Mouse (Mus musculus): ENCODE results near the gene Ddx11.

Gene Ddx11

DNA sequence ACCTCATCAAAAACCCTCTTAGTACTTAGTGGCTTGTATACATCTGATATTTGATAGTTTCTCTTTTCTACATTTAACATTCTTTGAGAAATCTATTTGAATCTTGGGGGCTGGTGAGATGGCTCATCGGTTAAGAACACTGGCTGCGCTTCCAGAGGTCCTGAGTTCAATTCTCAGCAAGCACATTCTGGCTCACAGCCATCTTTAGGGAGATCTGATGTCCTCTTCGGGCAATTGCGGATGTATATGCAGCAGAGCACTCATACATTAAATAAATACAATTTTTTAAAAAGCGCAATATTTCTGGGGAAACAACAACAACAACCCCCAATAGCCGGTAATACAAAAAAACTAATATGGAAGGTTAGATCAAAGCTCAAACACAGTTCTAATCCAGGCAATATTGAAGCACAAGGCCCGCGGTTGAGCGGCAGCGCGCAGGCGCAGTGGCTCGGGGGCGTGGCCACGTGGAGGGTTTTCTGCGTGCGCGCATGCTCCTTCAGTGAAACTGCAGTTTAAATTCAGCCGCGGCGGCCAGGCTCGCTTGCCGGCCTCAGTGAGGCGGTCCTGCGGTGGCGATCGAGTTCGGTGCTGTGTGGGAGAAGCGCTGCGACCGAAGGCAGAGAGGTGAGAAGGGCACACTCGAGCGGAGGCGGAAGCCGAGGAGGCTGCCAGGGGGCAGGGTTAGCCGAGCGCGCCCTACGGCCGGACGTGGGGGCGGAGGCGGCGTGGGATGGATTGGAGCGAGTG is at the start of gene Ddx11:
Gene Ddx11 (plus strand): TSS at position 455 of the 750 bp plus-strand sequence.
- DNase-seq (ENCODE audit: low read depth, low spot score) = peak; percentile 86

DNA sequence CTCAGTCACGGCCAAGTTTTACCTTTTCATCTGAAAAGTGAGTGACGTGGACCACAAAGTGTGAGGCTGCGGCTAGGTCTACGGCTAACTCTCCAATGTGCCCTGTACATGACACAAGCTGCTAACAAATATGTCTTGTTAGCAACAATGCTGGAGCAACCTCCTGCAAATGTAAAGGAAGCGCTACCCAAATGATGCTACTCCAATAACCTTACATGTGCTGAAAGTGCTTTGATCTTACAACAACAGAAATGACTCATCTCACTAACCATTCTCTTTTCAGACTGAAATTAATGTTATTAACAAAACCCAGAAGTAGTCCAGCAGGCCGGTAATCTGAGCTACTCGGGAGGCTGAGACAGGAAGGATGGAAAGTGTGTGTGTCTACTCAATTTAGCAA is 49.3 kb upstream of the Ddx11 start:
- DNase-seq (ENCODE audit: low read depth, low spot score) = no peak

DNA sequence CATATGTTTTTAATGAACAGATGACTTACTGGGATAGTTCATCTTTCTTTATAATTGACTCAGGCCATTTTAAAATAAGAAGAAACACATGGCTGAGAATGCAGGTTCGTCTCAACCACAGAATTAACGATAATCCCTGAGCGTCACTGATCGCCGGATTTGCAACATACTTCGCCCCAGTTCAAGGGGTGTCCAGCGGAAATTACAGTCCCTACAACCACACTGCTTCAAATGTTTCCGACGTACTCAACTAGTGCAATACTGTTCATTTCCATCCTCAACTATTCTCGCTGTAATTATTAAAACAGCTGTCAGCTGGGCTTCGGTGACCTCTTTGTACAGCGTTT is 47.5 kb upstream of the Ddx11 start:
- peak; percentile 10 for DNase-seq (ENCODE audit: low read depth, low spot score)

DNA sequence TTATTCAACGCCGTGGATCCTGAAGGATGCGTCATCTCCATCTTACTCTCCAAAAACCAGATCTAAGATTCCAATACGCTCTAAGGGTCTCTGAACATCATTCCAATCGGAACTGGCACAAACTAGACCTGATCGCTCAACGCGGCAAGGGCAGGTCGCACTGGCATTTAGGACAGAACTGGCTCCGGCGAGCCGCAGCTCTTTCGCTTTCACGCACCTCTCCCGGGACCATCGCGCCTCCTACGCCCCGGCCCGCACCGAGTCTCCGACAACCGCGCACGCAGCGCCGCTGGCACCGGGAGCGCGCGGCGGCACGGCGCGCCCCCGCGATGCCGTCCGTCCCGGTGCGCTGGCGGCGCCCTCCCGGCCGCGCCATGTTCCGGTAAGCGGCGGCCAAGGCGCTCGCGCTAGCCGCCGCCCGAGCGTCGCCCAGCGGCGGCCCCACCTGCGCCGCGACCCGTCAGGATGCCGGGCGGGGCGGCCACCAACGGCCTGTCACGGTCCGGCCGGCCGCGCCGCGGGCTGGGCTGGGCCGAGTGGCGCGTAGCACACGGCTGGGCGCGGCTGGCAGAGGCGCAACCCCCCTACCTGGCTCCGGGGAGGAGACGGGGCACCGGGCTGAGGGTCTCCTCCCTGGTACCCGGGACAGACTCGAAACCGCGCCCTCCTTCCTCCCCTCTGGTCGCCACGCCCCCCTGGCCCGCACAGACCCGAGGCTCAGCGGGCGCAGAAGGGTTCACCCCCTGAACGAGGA is 47.0 kb upstream of the Ddx11 start:
- no peak for DNase-seq (ENCODE audit: low read depth, low spot score)

DNA sequence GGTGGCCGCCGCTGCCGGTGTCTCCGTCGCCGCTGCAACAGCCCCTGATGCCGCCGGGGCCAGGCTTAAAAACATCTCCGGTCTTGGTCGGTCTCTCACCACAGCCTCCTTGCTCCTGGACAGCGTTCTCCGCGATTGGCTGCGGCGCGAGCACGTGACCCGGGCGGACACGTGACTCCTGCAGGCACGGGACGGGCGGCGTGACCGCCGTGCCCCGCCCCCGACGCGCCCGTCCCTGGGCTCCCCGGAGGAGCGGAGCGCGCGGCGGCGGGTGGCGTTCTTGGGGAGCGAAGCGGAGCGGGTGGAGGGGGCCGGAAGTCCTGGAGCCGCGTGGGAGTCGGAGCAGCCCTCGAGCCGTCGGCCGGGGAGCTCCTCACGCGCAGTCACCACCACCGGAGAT is 46.4 kb upstream of the Ddx11 start, which contains the start of gene Ankrd12:
Gene Ankrd12 (minus strand): TSS at position 156 of the 400 bp plus-strand sequence.
- DNase-seq (ENCODE audit: low read depth, low spot score) = peak; percentile 94

DNA sequence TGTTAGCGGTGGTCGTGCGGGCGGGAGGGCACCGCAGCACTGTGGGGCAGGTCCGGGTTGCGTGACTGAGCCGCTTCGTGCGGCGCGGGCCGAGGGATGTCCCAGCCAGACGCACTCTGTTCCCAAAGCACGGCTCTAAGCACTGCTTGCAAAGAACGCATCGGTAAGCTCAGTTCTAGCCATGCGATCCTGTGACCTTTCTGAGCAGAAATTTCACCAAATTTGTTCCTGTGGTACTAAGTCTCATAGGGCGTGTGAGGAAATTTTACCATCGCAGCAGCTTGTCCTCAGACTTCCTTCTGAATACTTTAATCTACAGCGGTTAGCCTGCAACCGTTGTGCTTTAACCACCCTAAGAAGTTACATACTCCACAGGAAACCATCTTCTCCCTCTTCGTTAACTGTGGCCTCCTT is 45.9 kb upstream of the Ddx11 start:
- DNase-seq (ENCODE audit: low read depth, low spot score) = peak; percentile 17

DNA sequence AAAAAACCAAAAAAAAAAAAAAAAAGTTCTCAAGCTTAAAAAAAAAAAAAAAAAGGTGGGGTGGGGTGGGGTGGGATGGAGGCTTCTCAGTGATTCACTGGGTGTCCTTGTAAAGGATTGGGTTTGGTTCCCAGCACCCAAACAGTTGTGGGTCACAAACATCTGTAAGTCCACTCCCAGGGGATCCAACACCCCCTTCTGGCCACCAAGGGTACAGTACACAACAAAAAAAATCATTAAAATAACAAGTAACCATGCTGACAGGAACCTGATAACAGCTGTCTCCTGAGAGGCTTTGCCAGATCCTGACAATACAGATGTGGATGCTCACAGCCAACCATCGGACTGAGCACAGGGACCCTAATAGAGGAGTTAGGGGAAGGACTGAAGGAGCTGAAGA is 38.8 kb upstream of the Ddx11 start:
- no peak for DNase-seq (ENCODE audit: low read depth, low spot score)

DNA sequence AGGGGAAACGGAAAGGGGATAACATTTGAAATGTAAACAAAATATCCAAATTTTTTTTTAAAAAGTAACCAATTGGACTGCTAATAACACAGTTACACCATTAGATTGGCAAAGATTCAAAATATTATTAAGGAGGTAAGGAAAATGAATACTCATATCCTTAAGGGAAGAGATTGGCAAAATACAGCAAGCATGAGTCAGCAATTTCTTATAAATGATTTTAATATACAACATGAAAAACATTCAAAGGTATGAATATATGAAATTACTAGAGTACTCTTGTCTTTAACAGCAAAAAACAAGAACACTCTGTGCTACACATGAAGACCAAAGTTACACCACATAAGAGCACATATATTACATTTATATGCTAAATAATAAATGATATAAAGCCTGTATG is 38.3 kb upstream of the Ddx11 start:
- no peak for DNase-seq (ENCODE audit: low read depth, low spot score)

DNA sequence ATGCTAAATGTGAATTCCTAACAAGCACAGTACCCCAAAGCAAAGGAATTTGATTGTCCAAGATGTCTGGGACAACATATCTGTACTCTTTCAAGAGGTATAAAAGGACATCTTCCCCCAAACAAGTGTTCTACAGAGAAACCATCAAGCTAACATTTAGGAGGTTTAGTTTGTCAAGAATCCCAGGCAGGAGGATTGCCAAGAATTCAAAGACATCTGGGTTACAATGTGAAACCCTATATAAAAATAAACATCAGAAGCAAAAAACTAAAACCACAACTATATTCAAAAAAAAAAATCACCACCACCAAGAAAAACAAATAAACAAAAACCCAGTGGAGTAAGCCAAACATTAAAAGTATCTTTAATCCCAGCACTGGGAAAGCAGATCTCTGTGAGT is 33.1 kb upstream of the Ddx11 start:
- DNase-seq (ENCODE audit: low read depth, low spot score) = no peak

DNA sequence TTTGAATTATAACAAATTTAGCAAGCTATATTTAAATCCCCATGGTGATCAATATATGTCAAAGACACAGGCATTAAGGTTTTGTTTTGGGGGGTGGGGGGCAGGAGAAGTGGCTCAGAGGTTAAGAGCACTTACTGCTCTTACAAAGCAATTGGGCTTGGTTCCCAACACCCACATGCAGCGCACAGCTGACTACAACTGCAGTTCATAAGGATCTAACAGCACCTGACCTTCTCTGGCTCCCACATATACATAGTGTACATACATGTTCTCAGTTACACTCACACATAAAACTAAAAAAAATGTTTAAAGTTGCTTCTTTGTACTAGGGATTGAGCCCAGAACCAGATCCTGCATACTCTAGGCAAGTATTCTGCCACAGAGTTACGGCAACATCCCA is 31.9 kb upstream of the Ddx11 start:
- no peak for DNase-seq (ENCODE audit: low read depth, low spot score)

DNA sequence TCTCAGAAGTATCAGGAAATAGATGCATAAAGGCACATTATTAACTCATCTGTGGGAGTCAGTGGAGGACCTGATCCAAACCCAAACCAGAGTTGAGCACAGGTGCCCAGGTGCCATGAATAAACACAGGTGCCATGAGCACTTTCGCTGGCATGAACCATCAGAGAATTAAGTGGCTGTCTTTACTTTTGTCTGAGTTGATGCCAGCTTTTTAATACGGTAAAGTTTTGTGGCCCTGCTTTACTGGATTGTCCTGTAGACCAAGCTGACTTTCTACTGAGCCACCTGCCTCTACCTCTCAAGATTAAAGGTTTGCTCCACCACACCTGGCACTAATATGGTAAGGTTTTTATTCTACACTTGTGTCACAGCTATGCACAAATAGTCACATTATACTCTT is 31.3 kb upstream of the Ddx11 start:
- no peak for DNase-seq (ENCODE audit: low read depth, low spot score)

DNA sequence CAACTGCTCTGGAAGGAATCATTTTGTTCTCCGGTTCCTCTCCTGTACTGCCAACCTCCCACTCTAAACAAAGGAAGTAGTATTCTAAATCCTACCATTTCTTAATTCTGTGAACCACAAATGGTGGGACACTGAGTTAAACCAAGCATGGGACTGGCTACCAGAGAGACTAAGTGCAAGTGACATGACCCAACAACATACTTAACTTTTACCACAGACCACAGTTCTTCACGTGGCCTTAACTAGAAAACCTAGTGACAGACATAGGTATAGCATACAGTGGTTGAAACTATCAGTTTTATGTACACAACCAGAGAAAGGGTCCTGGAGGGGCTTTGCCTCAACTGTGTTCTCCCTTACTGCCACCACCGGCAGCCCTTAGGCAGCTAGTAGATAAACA is 30.7 kb upstream of the Ddx11 start:
- DNase-seq (ENCODE audit: low read depth, low spot score) = no peak

DNA sequence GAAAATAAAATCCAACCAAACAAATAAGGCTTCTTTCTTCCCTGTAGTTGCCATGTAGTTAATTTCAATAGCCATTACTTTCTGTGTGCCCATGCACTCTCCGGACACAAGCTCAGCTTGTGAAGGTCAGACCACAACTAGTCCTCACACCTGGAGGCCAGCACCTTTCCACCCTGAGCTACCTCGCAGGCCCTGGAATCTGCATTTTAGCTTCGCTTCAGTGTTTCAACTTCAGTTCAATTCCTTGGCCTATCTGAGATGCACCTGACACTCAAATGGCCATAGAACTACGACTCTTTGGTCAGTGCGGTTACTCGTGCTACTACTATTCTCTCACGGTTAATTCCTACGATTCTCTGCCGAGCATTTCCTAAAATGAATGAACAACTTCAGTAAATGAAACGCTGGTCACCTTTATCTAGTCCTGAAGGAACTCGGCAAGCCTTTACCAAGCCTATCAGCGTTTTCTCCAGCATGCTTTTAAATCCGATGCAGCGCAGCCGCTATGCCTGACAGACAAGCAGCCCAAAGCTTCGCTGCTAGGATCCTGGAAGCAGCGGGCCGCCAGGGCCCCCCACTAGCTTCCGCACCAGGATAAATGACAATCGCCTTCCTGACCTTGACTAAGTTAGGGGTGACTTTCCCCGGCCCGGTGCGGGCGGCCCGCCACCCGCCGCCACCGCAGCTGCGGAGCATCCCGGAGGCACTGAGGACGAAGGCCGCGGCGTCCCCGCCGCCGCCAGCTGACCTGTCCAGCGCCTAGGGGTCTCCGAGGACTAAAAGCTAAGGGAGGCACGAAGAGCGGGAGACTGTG is 22.5 kb upstream of the Ddx11 start:
- DNase-seq (ENCODE audit: low read depth, low spot score) = no peak

DNA sequence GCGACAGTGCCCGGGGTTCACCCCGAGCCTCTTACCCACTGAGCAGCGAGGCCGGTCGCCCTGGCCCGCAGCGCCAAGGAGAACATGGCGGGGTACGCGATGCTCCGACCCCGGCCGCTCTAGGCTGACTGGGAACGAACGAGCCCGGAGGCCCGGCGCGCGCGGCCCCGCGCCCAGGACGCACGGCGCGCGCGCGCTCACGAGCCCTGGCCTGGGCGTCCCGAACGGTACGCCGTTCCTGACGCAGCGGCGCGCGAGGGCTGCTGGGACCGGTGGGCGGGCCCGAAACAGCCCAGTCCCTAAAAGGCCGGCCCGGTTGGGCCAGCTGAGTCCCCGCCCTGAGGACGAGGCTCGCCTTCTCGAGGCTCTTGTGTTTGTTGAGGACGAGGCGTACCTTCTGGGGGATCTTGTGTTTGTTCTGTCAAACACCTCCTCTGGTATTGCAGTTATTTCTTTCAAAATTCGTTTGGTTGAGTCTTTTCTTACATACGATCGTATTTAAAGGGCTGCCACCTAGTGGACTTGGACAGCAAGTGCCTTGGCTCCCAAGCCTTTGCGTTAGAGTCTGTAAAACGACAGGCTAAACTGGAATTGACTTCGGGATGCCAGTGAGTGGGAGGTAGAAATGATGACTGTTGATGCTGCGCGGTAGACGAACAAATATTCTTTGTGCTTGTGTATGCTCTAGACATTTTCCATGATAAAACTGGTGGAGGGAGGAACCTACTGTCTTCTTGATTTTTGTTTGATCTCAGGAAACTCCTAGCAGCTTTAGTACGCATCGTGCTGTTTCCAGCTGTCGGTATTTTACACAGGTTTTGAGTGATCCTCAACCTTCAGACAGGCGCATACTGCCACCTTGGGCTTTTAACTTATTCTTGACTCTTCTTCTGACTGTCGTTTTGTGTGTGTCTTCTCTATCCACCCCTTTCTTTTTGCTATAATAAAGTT is 21.7 kb upstream of the Ddx11 start, which contains the start of gene Ndufv2:
Gene Ndufv2 (minus strand): TSS at position 180 of the 951 bp plus-strand sequence.
- peak; percentile 94 for DNase-seq (ENCODE audit: low read depth, low spot score)

DNA sequence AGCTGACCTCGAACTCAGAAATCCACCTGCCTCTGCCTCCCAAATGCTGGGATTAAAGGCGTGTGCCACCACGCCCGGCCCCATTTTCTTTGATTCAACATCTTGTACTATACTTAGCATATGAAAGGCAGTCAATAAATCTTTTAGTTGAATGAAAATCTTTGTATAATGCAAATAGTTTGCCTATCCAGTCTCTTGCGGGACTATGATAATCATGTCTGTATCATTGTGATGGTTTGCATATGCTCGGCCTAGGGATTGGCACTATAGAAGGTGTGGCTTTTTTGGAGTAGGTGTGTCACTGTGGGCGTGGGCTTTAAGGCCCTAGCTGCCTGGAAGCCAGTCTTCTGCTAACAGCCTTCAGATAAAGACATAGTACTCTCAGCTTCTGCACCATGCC is 19.2 kb upstream of the Ddx11 start:
- no peak for DNase-seq (ENCODE audit: low read depth, low spot score)

DNA sequence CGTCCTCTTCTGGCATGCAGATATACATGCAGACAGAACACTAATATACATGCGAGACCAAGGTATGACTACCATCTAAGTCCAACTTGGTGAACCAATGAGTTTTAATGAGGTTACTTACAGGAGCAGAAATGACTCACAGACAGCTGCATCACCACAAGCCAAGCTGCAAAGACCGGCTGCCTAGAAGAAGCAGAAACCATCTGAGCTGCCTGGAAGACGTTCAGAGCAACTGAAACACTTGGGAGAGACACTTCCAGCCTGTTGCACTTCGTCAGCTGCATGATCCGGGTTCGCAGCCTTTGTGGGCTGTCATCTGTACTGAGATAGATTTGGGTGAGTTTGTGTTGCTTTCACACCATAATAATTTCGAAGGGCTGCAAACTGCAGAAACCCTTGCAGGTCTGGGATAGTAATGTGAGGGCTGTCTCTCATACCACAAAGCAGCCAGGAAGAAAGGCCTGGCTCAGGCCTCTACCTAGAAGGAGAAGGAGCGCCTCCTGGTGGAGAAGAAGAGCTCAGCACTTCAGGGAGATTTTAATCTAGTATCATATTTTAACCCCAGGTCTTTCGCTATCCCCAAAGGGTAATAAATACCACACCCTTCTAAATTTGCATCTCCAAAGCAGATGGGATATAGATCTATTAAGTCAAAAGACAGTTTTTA is 16.6 kb upstream of the Ddx11 start:
- peak; percentile 54 for DNase-seq (ENCODE audit: low read depth, low spot score)

DNA sequence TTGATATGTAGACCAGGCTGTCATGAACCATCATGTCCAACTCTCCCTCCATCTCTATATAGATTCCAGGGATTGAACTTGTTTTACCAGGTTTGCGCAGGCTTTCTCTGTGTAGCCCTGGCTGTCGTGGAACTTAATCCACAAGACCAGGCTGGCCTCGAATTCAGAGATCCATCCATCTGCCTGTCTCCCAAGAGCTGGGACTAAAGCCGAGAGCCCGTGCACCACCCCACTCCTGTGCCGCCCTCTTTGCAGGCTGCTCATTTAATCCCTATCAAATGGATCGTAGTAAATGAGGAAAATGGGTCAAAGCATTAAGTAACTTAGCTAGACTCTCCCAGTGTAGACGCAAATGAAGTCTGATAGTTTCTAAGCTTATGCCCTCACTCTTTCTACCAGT is 15.9 kb upstream of the Ddx11 start:
- no peak for DNase-seq (ENCODE audit: low read depth, low spot score)

DNA sequence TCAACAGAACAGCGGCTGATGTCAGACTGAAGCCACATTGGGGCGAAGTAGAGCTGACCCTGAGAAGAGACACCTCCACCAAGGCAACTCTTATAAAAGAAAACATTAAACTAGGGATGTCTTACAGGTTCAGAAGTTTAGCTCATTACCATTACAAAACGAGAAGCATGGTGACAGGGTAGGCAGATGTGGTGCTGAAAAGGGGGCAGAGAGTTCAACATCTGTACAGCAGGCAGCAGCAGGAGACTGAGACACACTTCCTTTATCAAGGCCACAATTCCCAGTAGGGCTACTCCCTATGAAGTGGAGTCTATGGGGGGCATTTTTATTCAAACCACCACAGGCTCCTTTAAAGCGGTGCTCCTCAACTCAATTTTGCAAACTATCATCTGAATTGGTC is 15.1 kb upstream of the Ddx11 start:
- no peak for DNase-seq (ENCODE audit: low read depth, low spot score)

DNA sequence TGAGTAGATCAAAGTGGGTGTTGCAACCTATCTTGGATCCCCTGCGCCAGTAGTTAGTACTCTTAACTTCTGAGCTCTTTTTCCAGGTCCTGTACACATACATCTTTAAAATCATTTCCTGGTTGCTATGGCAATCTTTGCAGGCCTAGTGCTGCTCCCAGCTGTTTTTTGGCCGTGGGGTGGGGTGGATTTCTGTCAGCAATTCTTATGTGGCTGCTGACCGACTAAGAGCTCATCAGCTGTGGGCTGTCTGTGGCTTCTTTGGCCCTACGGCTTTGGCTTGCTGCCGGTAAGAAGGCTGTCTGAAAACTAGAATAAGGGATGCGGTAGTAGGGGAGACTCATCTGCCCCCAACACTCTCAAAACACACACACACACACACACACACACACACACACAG is 12.6 kb upstream of the Ddx11 start:
- DNase-seq (ENCODE audit: low read depth, low spot score) = peak; percentile 24

DNA sequence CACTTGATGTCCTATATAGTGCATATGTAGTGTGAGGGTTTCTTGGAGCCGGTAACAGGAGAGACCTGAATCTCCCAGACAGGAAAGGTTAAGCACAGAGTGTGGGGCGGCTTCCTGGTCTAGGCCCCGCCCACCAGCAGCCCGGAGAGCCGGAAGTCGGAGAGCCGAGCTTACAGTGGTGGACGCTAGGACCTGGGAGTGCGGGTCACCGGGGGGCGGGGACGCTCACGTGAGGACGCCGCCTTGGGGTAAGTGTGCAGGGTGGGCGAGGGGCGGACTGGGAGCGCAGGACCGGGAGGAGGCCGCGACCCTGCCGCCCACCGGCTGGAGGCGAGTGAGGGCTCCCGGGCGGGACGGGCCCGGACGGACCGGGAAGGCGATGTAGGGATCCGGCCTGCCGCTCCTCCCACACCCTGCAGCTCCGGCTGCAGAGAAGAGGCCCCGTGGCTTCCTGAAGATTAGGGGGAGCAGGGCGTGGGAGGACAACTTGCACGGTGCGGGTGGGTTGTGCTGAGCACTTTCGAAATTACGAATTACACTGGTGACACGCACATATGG is 11.8 kb upstream of the Ddx11 start, which contains the start of gene Washc1:
Gene Washc1 (plus strand): TSS at position 144 of the 558 bp plus-strand sequence.
- peak; percentile 85 for DNase-seq (ENCODE audit: low read depth, low spot score)

All from skeletal muscle tissue, adult 2 months (tissue).